Mouse (Mus musculus) ES-Bruce4 (cell line): ENCODE measurements around the gene Ptprm.

Source experiments
- CTCF ChIP-seq: IDR thresholded peaks from one replicate; pipeline ENCODE4 v1.8.1; 2011; ENCODE audit warnings: low read depth, low read length
- POLR2A ChIP-seq: IDR thresholded peaks from one replicate; pipeline ENCODE4 v1.8.1; 2011; ENCODE audit warnings: low read length; ENCODE audit not compliant: insufficient read depth

DNA sequence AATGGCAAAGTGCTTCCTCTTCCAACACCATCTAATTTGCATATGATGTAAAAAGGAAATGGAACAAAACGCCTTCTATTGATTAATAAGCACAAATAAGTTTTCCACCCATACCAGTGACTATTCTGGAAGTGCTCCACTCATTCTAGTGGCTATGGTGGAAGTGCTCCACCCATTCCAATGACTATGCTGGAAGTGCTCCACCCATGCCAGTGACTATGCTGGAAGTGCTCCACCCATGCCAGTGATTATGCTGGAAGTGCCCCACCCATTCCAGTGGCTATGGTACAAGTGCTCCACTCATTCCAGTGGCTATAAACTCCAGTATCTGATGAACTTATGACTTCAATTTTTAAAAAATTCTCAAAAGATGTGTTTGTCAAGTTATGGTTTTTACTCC lies 91.2 kb downstream of the Ptprm start:
- TF ChIP-seq CTCF: no peak
- no peak for TF ChIP-seq POLR2A
